Mouse (Mus musculus): Measurements from ENCODE around the gene Nrarp.

- no peak for TF ChIP-seq CTCF (IDR thresholded peaks at IDR 0.05; ENCODE audit: borderline replicate concordance, insufficient read depth, low read length)
- no peak for TF ChIP-seq POLR2A (IDR thresholded peaks at IDR 0.05; ENCODE audit: low read depth, low read length)
Measured at GRCm38 (mm10) chr2:25156990-25157389, 23.6 kb upstream of the Nrarp start.

All from embryonic fibroblast, embryonic 13.5 days (primary cell).